Mouse (Mus musculus) T-helper 1 cell (primary cell): ENCODE measurements around the gene Npdc1.
"Not testable (repeated sequence)": the region's sequence is repeated elsewhere in the genome, so short reads cannot be mapped to it uniquely, and the experiment has no call there.

Source experiments
- in situ Hi-C: fragments of 300-600 bp; cut with MboI, MseI; formaldehyde crosslinking; loops from one replicate; pipeline ENCODE4 v1.15.1; 2025; ENCODE audit warnings: high pct_unique_total_duplicates

The Npdc1 gene

DNA sequence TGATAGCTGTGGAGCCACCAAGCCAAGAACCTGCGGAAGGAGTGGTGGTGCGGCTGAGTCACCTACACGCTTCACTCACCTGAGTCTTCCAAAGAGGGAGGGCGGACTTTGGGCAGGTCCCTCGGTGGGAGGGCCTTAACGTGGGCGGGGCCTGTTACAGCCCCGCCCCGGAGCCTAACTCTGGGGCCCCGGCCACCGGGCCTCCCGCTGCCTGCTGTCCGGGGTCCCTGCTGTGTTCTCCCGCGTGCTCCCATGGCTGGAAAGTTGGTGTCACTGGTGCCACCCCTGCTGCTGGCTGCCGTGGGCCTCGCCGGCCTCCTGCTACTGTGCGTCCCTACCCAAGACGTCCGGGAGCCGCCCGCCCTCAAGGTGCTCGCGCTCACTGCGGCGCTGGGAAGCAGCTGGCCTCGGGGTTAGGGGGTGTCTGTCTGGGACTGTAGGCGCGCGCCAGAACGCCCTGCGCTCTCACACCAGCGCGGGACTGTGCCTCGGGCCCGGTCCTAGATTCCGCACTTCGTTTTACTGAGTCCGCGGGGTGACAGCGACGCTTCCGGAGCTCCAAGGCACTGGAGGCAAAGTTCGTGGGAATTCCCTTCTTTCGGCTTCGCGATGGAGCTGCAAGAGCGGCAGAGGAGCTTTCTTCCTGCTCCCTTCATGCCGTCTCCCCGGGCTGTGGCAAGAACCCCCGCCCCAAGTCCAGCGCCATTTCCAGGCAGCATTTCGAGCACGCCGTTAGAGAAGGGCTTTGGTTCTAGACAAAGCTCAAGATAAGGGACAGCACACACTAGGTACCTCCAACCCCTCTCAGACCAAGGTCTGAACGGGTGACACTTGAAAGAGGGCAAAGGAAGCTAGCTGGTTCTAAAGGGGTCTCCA is 3.2 kb upstream of the Npdc1 start, which contains the start of gene Entpd2:
Entpd2 (plus strand) TSS at position 154 of the 876 bp plus-strand sequence.
- in situ Hi-C loops, result no loop called here

GRCm38 (mm10) chr2:25396597-25396983 is 2.6 kb upstream of the Npdc1 start:
- in situ Hi-C loops, result no loop called here

GRCm38 (mm10) chr2:25397010-25397409 is 2.1 kb upstream of the Npdc1 start:
- in situ Hi-C loops, result no loop called here

DNA sequence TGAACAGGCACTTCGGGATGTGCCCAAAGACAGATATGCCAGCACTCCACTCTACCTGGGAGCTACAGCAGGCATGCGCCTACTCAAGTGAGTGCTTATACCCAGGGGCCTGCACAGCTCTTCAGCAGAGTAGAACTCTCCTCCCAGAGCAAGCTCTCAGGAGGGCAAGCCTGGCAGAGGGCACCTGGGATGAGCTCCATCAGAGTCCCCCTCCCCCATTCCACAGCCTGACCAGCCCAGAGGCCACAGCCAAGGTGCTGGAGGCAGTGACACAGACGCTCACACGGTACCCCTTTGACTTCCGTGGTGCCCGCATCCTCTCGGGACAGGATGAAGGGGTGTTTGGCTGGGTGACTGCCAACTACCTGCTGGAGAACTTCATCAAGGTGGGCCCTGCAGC is 1.1 kb upstream of the Npdc1 start:
- in situ Hi-C loops, result no loop called here

DNA sequence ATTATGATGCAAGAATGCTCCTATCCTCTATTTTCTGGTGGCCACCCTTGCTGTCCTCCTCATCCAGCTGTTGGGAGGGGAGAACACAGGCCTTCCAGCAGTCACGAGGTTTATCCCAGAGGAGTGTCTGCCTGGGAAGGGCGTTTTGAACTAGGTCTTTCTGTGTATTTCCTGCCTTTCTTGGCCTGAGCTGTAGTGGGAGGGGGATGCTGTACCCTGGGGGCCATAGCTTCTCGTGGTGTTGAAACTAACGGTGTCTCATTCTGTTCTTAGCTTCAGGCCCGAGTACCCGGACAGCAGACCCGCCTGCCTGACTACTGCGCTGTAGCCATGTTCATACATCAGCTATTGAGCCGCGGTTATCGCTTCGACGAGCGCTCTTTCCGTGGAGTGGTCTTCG is 1.1 kb downstream of the Npdc1 start:
- in situ Hi-C loops, result no loop called here

DNA sequence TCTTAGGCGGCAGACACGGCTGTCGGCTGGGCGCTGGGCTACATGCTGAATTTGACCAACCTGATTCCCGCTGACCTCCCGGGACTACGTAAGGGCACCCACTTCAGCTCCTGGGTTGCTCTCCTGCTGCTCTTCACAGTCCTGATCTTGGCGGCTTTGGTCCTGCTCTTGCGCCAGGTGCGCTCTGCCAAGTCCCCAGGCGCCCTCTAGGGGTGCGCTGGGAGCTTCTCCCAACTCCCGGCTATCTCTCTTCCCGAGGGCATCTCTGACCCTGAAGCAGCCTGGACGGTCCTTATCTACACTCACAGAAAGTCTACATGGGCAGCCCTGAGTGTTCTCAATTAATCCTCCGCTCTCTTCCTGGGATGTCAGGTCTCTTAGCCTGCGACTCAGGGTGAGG is 1.6 kb downstream of the Npdc1 start:
- in situ Hi-C loops, result no loop called here

- in situ Hi-C loops, result no loop called here
Measured at GRCm38 (mm10) chr2:25402377-25402971, 3.3 kb downstream of the Npdc1 start.

DNA sequence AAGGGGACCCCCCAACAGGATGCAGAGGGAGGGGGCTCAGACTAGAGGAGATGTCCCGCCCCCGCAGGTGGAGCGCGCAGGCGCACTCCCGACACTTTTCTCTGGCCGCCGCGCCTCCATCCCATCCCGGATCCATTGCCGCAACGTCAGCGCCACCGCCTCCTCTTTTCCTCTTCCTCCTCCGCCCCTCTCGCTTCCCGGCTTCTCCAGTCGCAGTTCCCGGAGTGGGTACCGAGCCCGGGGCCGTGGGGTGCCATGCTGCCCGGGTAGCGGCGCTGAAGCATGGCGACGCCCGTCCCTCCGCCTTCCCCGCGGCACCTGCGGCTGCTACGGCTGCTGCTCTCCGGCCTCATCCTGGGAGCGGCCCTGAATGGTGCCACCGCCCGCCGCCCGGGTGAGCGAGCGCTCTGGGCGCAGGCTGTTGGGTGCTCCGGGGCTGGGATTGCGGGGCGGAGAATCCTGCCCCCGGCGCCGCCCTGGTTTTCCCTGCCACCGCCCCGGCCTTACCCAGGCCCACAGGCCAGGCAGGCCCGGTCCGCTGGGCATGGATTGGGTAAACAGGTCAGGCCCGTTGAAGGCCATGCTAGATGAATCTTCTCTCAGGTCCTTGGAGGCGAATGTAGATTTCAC is 3.9 kb downstream of the Npdc1 start:
- in situ Hi-C loops, result no loop called here

- in situ Hi-C loops, result no loop called here
Measured at GRCm38 (mm10) chr2:25403994-25404393, 4.8 kb downstream of the Npdc1 start.

DNA sequence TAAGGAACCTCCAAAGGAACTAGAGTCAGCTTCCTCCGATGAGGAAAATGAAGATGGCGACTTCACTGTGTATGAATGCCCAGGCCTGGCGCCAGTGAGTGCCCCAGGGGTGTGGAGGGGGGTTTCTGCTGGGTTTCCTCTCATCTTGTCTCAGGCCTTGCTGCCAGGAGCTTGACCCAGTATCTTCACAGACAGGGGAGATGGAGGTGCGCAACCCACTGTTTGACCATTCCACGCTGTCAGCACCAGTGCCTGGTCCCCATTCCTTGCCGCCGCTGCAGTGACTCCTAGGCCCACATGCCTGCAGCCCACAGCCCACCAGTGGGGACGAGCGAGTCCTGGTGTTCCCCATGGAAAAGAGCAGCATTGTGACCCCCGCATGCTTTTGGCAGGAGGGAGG is 9.8 kb downstream of the Npdc1 start:
- in situ Hi-C loops, result no loop called here

DNA sequence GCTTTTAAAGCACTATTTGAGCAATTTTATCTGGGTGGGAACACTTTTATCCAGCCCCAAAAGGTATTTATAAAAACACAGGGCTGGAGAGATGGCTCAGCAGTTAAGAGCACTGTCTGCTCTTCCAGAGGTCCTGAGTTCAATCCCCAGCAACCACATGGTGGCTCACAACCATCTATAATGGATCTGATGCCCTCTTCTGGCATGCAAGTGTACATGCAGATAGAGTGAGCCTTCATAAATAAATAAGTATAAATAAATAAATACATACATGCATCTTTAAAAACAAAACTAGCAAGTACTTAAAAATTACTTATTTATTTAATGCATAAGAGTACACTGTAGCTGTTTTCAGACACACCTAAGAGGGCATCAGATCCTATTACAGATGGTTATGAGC is 14.3 kb downstream of the Npdc1 start:
- in situ Hi-C loops, result not testable (repeated sequence)

GRCm38 (mm10) chr2:25417426-25417825 is 18.3 kb downstream of the Npdc1 start:
- in situ Hi-C loops, result no loop called here

- in situ Hi-C loops, result no loop called here
Measured at GRCm38 (mm10) chr2:25421896-25422295, 22.7 kb downstream of the Npdc1 start.

DNA sequence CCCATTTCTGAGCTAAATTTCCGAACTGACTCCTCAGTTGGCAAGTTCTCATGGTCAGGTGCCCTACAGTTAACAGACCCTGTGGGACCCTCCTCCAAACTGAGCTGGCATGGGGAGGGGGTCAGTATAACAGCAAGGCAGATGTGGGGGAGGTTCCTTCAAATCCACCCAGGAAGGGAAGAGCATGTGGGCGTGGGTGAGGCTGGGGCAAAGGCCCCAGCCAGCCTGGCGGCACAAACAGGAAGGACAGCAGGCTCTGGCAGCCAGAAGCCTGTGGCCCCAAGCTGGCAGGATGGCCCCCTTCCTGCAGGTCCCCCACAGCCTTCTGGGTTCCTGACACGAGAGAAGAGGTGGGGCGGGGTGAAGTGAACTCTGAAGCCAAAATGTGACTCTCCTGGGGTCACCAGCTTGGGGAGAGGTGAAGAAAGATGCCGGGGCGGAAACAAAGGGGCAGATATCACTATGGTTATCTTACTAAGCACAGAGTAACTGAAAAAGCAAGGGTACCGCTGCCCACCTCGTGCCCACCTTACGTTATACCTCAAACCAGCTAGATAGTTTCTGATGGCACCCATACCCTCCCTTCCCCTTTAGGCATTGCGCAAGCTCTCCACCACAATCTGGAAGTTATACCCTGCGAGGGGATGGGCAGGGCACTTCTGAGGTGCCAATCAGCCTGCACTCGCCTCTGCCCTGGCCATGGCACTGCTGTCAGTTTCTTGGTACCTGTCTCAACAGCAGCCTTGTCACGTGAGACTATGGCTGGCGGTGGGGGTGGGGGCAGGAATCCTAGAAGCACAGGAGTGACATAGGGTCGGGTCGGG is 23.6 kb downstream of the Npdc1 start, which contains the start of gene Fut7:
Fut7 (plus strand) TSS at position 681 of the 824 bp plus-strand sequence.
- in situ Hi-C loops, result no loop called here

GRCm38 (mm10) chr2:25423626-25424025 is 24.5 kb downstream of the Npdc1 start:
- in situ Hi-C loops, result no loop called here

GRCm38 (mm10) chr2:25425481-25425880 is 26.3 kb downstream of the Npdc1 start:
- in situ Hi-C loops, result no loop called here

DNA sequence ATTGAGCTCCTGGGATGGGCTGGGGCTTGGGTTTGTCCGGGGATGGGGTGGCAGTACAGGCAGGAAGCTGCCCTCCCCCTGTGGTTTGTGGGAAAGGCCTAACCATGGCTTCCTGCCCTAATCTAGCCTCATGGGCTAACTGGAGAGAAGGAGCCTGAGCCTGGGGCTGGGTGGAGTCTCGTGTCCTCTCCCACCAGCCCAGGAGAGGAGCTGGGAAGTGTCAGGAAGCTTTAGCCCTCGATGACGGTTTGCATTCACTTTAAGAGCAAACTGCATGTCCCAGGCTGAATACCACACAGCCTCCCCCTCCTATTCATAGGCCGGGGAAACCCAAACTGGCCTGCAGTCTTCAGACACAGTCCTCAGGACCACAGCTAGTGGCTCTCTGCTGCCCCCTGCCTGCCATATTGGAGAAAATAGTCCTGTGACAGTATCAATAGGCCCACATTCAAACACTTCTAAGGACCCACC is 27.6 kb downstream of the Npdc1 start:
- in situ Hi-C loops, result no loop called here

DNA sequence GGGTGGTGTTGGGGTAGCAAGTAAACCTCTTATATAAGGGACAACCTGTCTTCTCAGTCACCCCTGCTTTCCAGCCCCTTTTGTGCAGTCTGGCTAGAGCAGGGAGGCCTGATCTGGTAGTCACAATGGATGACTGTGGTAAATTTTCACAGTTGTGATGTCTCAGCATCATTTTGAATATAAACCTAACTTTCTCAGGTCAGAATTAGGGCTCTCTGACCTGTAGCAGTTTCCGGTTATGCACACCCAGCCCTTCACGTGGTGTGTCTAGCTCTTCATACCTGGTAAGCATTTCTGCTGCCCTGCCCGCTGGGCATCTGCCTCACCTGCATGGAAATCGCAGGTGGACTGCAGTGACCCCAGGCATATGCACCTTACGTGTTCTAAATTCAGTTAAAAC is 28.1 kb downstream of the Npdc1 start:
- in situ Hi-C loops, result no loop called here

GRCm38 (mm10) chr2:25428442-25429236 is 29.5 kb downstream of the Npdc1 start, which contains the start of gene Abca2:
Gene Abca2, plus strand, starts transcription at chr2:25428703.
- in situ Hi-C loops, result no loop called here

- in situ Hi-C loops, result loop anchor here (5.0 kb wide), 1 partner anchor 48 kb away; no protein-coding TSS in a partner anchor
Measured at GRCm38 (mm10) chr2:25429435-25430180, 30.5 kb downstream of the Npdc1 start.
